Mouse (Mus musculus) hindbrain, embryonic 11.5 days (tissue): ENCODE results near the gene Tnfsf4. TPM values are rescaled to one million over a fixed set of nuclear protein-coding genes. Genes with fewer than 3 reads are reported as not detected.

Source experiments
- ATAC-seq: fragments of 200-750 bp; cut with Nextera tagmentation; 2 replicates; pipeline ENCODE4 v1.8.0; 2017; ENCODE audit warnings: mild to moderate bottlenecking, moderate TSS enrichment, moderate library complexity; ENCODE audit not compliant: low FRiP score
- DNase-seq: peaks from one replicate; pipeline ENCODE4 v3.0.0-alpha.2; 2015; ENCODE audit warnings: low spot score
- H3K27ac ChIP-seq: fragments of 300-500 bp; sonication (generic); 2 replicates; pipeline ENCODE4 v1.5.1; 2014; ENCODE audit warnings: mild to moderate bottlenecking, low read depth, low read length
- H3K27me3 ChIP-seq: fragments of 300-500 bp; sonication (generic); 2 replicates; pipeline ENCODE4 v1.6.1; 2014; ENCODE audit warnings: mild to moderate bottlenecking, low read length, moderate library complexity, mixed read lengths; ENCODE audit not compliant: control insufficient read depth, insufficient read depth
- H3K36me3 ChIP-seq: fragments of 300-500 bp; sonication (generic); 2 replicates; pipeline ENCODE4 v1.6.1; 2014; ENCODE audit warnings: mild to moderate bottlenecking, low read length, moderate library complexity, mixed read lengths; ENCODE audit not compliant: control insufficient read depth, insufficient read depth
- H3K4me1 ChIP-seq: fragments of 300-500 bp; sonication (generic); replicated peaks from 2 replicates; pipeline ENCODE4 v1.6.1; 2014; ENCODE audit warnings: low read length, mixed read lengths; ENCODE audit not compliant: control insufficient read depth, insufficient read depth
- H3K4me2 ChIP-seq: fragments of 300-500 bp; sonication (generic); replicated peaks from 2 replicates; pipeline ENCODE4 v1.6.1; 2014; ENCODE audit warnings: mild to moderate bottlenecking, low read depth, low read length
- H3K4me3 ChIP-seq: fragments of 300-500 bp; sonication (generic); 2 replicates; pipeline ENCODE4 v1.5.1; 2014; ENCODE audit warnings: low read depth, low read length
- H3K9ac ChIP-seq: fragments of 300-500 bp; sonication (generic); 2 replicates; pipeline ENCODE4 v1.6.1; 2014; ENCODE audit warnings: low read depth, low read length
- H3K9me3 ChIP-seq: fragments of 300-500 bp; sonication (generic); 2 replicates; pipeline ENCODE4 v1.6.1; 2016; ENCODE audit warnings: low read length; ENCODE audit not compliant: control insufficient read depth
- WGBS: fragments of 180-500 bp; shearing (Covaris S2); extraction: QIAGEN DNeasy Blood & Tissue Kit; methylation state at CpG from one replicate; pipeline ENCODE4 v1.1.7; 2014; 5-methylcytosine and 5-hydroxymethylcytosine counted together
- polyA plus RNA-seq: library from polyadenylated mRNA; unstranded; fragments of >200 nt; fragmentation: Nextera tagmentation; extraction: Ambion mirVana; gene quantifications from 2 replicates; pipeline ENCODE4 v1.2.1, GENCODE M21; 2014

The Tnfsf4 gene
- polyA plus RNA-seq: not detected in 2 replicates

DNA sequence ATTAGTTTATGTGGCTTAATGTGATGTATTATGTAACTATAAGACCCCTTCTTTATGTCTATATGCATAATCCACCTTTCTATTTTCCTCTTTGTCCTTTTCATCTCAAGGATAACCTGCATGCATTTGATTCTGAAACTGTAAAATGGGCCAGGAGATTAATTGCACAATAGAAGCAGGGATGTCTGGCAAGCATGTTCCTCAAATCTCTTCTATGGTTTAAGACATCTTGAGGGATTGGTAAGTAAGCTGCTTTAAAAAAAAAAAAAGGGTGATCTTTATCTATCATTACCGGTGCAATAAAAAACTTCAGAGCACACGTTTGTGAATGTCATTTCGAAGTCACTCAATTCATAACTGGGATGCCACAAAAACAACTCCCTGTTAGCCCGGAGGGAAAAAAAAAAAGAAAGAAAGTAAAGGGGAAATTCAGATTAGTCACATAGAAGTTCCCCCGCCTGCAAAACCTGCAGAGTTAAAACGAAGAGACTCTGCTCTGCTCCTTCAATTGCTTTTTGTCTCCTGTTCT lies at the start of gene Tnfsf4:
Gene Tnfsf4 (plus strand): TSS at position 479 of the 529 bp plus-strand sequence.
- H3K27me3 ChIP-seq: no peaks in the 10 kb centered on the region
- H3K4me1 ChIP-seq: no peaks in the 10 kb centered on the region
- DNase-seq (no peak), ATAC-seq (no peak)
- H3K9me3 ChIP-seq: no peaks in the 10 kb centered on the region
- no peaks in the 10 kb centered on the region for H3K36me3 ChIP-seq
- H3K27ac ChIP-seq: no peak within 1 kb of the TSS
- no peak within 1 kb of the TSS for H3K4me2 ChIP-seq
- H3K9ac ChIP-seq: no peak within 1 kb of the TSS
- WGBS: 74% methylated on average over 6 of the region's 6 CpGs
- no peak within 1 kb of the TSS for H3K4me3 ChIP-seq

DNA sequence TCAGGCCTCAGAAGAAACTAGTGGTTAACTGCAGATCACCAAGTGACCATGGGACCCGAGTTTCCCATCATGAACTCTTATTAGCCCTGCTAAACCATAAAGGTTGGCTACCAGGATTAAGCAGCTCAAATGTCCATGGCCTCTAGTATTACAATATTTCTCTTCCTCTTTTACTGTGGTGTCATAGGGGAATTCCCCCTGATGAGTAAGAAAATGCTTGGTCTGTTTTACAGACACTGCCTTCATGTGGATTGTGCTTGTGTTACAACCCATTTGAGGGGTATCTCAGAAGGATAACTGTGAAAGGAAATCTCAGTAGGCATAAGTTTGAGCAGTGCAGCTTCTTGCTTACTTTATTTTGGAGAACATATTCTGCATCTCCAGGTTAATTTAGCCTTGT lies 44.2 kb upstream of the Tnfsf4 start:
- 71% methylated on average over 1 of the region's 1 CpGs for WGBS
- no peak overlapping the region for H3K9ac ChIP-seq
- no peak for DNase-seq
- H3K27ac ChIP-seq: no peak overlapping the region
- no peaks in the 10 kb centered on the region for H3K4me1 ChIP-seq
- H3K36me3 ChIP-seq: no peaks in the 10 kb centered on the region
- H3K4me2 ChIP-seq: no peak overlapping the region
- H3K4me3 ChIP-seq: no peak overlapping the region
- no peaks in the 10 kb centered on the region for H3K27me3 ChIP-seq
- no peak for ATAC-seq
- no peaks in the 10 kb centered on the region for H3K9me3 ChIP-seq

DNA sequence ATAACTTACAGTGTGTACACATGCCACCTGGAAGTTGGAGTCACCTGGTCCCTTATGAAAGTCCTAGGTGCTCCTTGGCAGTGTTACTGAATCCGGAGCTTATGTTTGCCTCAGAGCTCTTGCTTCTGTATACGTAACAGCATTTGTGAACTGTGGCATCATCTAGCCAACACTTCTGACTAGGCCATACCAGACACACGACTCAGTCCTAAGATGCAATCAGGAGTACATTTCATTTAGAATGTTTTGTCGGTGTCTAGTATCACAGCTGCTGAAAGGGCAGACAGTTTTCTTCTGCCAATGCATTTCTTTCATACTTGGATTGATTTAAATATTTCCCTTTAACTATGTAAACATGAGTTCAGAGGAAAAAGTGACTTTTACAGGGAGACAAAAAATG lies 30.2 kb upstream of the Tnfsf4 start:
- no peak for ATAC-seq
- H3K4me3 ChIP-seq: no peak overlapping the region
- H3K9ac ChIP-seq: no peak overlapping the region
- H3K36me3 ChIP-seq: no peaks in the 10 kb centered on the region
- H3K27ac ChIP-seq: no peak overlapping the region
- no peak for DNase-seq
- H3K4me2 ChIP-seq: no peak overlapping the region
- H3K27me3 ChIP-seq: no peaks in the 10 kb centered on the region
- WGBS: 92% methylated on average over 4 of the region's 4 CpGs
- no peaks in the 10 kb centered on the region for H3K4me1 ChIP-seq
- no peaks in the 10 kb centered on the region for H3K9me3 ChIP-seq

- H3K9me3 ChIP-seq: no peaks in the 10 kb centered on the region
- ATAC-seq: no peak
- no peak overlapping the region for H3K9ac ChIP-seq
- no peak for DNase-seq
- no peak overlapping the region for H3K27ac ChIP-seq
- no peaks in the 10 kb centered on the region for H3K4me1 ChIP-seq
- WGBS: 88% methylated on average over 2 of the region's 2 CpGs
- H3K27me3 ChIP-seq: no peaks in the 10 kb centered on the region
- H3K4me3 ChIP-seq: no peak overlapping the region
- no peaks in the 10 kb centered on the region for H3K36me3 ChIP-seq
- no peak overlapping the region for H3K4me2 ChIP-seq
Observed at GRCm38 (mm10) chr1:161371919-161372318, 23.3 kb upstream of the Tnfsf4 start.

DNA sequence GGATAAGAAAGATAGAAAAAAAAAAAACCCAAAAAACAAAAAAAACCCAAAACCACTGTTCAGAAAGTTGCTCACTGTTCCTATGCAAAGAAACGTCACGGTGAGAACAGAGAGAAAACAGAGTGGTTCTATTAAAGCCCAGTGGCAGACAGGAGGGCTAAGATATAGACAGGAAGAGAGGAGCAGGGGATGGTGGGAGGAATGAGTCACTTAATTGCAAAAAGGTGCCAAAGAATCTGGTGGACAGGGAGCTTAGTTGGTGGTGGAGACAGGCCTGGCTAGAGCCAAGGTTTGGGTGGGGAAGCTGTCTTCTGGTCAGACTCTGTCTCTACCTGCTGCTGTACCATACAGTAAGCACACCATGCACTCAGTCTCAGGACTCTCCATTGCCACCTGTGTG lies 19.3 kb upstream of the Tnfsf4 start:
- H3K4me3 ChIP-seq: no peak overlapping the region
- no peaks in the 10 kb centered on the region for H3K27me3 ChIP-seq
- H3K9me3 ChIP-seq: no peaks in the 10 kb centered on the region
- 78% methylated on average over 2 of the region's 2 CpGs for WGBS
- H3K9ac ChIP-seq: no peak overlapping the region
- H3K36me3 ChIP-seq: no peaks in the 10 kb centered on the region
- ATAC-seq: no peak
- no peak overlapping the region for H3K27ac ChIP-seq
- no peak for DNase-seq
- no peak overlapping the region for H3K4me2 ChIP-seq
- no peaks in the 10 kb centered on the region for H3K4me1 ChIP-seq

- no peaks in the 10 kb centered on the region for H3K36me3 ChIP-seq
- no peak overlapping the region for H3K4me2 ChIP-seq
- 72% methylated on average over 3 of the region's 3 CpGs for WGBS
- H3K9ac ChIP-seq: no peak overlapping the region
- H3K4me3 ChIP-seq: no peak overlapping the region
- DNase-seq: no peak
- ATAC-seq: no peak
- no peaks in the 10 kb centered on the region for H3K9me3 ChIP-seq
- H3K27ac ChIP-seq: no peak overlapping the region
- no peaks in the 10 kb centered on the region for H3K27me3 ChIP-seq
- H3K4me1 ChIP-seq: no peaks in the 10 kb centered on the region
Observed at GRCm38 (mm10) chr1:161378571-161378970, 16.6 kb upstream of the Tnfsf4 start.

DNA sequence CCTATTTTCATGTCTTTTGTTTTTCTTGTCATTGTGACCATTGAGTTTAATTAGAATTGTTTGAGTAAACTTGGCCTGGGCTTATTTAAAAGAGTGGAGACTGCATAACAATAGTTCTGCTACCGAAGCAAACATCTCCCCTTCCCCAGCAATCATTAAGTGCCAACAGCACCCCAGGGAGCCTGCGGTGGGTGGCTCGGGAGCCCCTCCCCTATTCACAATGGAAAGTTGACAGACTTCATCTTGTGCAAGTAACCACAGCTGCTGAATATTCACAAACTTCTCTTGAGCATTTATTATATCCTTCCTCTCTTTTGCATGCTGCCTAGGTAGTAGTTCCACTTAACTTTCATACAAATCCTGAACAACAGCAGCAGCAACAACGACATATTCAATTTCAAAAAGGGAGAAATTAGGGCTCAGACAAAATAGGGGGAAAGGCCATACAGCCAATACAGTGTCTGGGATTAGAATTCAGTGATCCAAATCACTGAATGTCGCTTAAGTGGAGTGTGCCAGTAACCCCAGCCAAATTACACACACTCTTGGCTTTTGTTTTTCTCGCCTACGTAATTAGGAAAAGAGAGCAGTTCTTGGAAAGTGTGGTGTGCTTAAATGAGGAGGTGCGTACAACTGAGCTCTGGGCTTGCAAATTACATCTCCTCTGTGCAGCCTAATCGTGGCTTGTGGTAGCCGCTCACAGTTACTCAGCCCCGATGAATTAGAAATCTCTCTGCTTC lies 15.4 kb upstream of the Tnfsf4 start:
- no peaks in the 10 kb centered on the region for H3K4me1 ChIP-seq
- DNase-seq: no peak
- no peak overlapping the region for H3K4me3 ChIP-seq
- no peak overlapping the region for H3K4me2 ChIP-seq
- 30% methylated on average over 11 of the region's 11 CpGs for WGBS
- H3K27me3 ChIP-seq: no peaks in the 10 kb centered on the region
- H3K27ac ChIP-seq: no peak overlapping the region
- no peaks in the 10 kb centered on the region for H3K36me3 ChIP-seq
- no peak for ATAC-seq
- no peaks in the 10 kb centered on the region for H3K9me3 ChIP-seq
- H3K9ac ChIP-seq: no peak overlapping the region

DNA sequence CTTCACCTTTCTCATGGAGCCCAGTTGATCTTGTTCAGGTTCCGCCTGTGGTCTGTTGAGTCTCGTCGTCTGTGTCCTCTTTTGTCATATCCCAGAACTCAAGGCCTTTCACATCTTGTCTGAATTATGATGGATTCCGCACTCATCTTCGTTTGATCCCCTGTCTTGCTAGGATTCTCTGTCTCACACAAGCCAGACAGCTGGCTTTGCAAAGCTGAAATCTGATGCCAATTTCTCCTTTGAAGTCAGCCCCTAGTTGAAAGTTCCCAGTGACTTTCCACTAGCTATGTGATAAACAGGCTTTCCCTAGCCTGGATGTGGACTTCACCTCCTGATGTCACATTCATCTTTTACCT lies 14.8 kb upstream of the Tnfsf4 start:
- Histone ChIP-seq H3K4me2 (no peak overlapping the region), H3K9ac (no peak overlapping the region), H3K4me3 (no peak overlapping the region), H3K9me3 (no peaks in the 10 kb centered on the region), H3K27me3 (no peaks in the 10 kb centered on the region), H3K36me3 (no peaks in the 10 kb centered on the region), H3K4me1 (no peaks in the 10 kb centered on the region), H3K27ac (no peak overlapping the region)
- DNase-seq (no peak), ATAC-seq (no peak)
- 37% methylated on average over 5 of the region's 5 CpGs for WGBS

GRCm38 (mm10) chr1:161390066-161390465 lies 5.1 kb upstream of the Tnfsf4 start:
- no peak overlapping the region for H3K4me2 ChIP-seq
- no peaks in the 10 kb centered on the region for H3K4me1 ChIP-seq
- H3K9me3 ChIP-seq: no peaks in the 10 kb centered on the region
- H3K27me3 ChIP-seq: no peaks in the 10 kb centered on the region
- H3K9ac ChIP-seq: no peak overlapping the region
- H3K4me3 ChIP-seq: no peak overlapping the region
- H3K27ac ChIP-seq: no peak overlapping the region
- 64% methylated on average over 2 of the region's 2 CpGs for WGBS
- DNase-seq: no peak
- no peaks in the 10 kb centered on the region for H3K36me3 ChIP-seq
- no peak for ATAC-seq
